Mouse (Mus musculus): ENCODE measurements around the gene Ciita. TPM values are rescaled to one million over a fixed set of nuclear protein-coding genes. Genes with fewer than 3 reads are reported as not detected.

Gene Ciita
- polyA plus RNA-seq, 1 experiment, result 0.07 TPM

- Histone ChIP-seq H3K36me3 (ENCODE audit: control insufficient read depth, insufficient read depth, low read length) (no peaks in the 10 kb centered on the region), H3K27ac (ENCODE audit: control insufficient read depth, insufficient read depth, low read depth, low read length) (no peak overlapping the region), H3K4me3 (ENCODE audit: control insufficient read depth, low read depth, low read length) (no peak overlapping the region), H3K27me3 (ENCODE audit: control insufficient read depth, insufficient read depth, low read length) (no peaks in the 10 kb centered on the region), H3K4me1 (ENCODE audit: control insufficient read depth, insufficient read depth, low read length) (peaks cover 9% of the 10 kb centered on the region)
- TF ChIP-seq POLR2A (IDR thresholded peaks at IDR 0.05; ENCODE audit: control insufficient read depth, low read depth, low read length) (no peak), CTCF (IDR thresholded peaks at IDR 0.05; ENCODE audit: control insufficient read depth, insufficient read depth, insufficient replicate concordance, low read depth, low read length) (0 out of 2 replicates have a peak, but pooled peaks have one; percentile 18)
Observed at GRCm38 (mm10) chr16:10527046-10527644, 47.3 kb downstream of the Ciita start.

- peaks cover 9% of the 10 kb centered on the region for H3K4me1 ChIP-seq (ENCODE audit: control insufficient read depth, insufficient read depth, low read length)
- TF ChIP-seq POLR2A (IDR thresholded peaks at IDR 0.05; ENCODE audit: control insufficient read depth, low read depth, low read length), result no peak
- no peak for TF ChIP-seq CTCF (IDR thresholded peaks at IDR 0.05; ENCODE audit: control insufficient read depth, insufficient read depth, insufficient replicate concordance, low read depth, low read length)
- no peaks in the 10 kb centered on the region for H3K27me3 ChIP-seq (ENCODE audit: control insufficient read depth, insufficient read depth, low read length)
- H3K27ac ChIP-seq (ENCODE audit: control insufficient read depth, insufficient read depth, low read depth, low read length), result no peak overlapping the region
- H3K36me3 ChIP-seq (ENCODE audit: control insufficient read depth, insufficient read depth, low read length), result no peaks in the 10 kb centered on the region
- no peak overlapping the region for H3K4me3 ChIP-seq (ENCODE audit: control insufficient read depth, low read depth, low read length)
Observed at GRCm38 (mm10) chr16:10528382-10528781, 48.5 kb downstream of the Ciita start.

- H3K27ac ChIP-seq (ENCODE audit: control insufficient read depth, insufficient read depth, low read depth, low read length), result no peak overlapping the region
- H3K36me3 ChIP-seq (ENCODE audit: control insufficient read depth, insufficient read depth, low read length), result no peaks in the 10 kb centered on the region
- H3K4me3 ChIP-seq (ENCODE audit: control insufficient read depth, low read depth, low read length), result no peak overlapping the region
- H3K4me1 ChIP-seq (ENCODE audit: control insufficient read depth, insufficient read depth, low read length), result peaks cover 9% of the 10 kb centered on the region
- no peaks in the 10 kb centered on the region for H3K27me3 ChIP-seq (ENCODE audit: control insufficient read depth, insufficient read depth, low read length)
- TF ChIP-seq POLR2A (IDR thresholded peaks at IDR 0.05; ENCODE audit: control insufficient read depth, low read depth, low read length) (no peak), CTCF (IDR thresholded peaks at IDR 0.05; ENCODE audit: control insufficient read depth, insufficient read depth, insufficient replicate concordance, low read depth, low read length) (no peak)
Observed at GRCm38 (mm10) chr16:10530179-10530578, 50.3 kb downstream of the Ciita start.

GRCm38 (mm10) chr16:10533781-10534180 lies 53.9 kb downstream of the Ciita start:
- no peak for TF ChIP-seq POLR2A (IDR thresholded peaks at IDR 0.05; ENCODE audit: control insufficient read depth, low read depth, low read length)
- no peak for TF ChIP-seq CTCF (IDR thresholded peaks at IDR 0.05; ENCODE audit: control insufficient read depth, insufficient read depth, insufficient replicate concordance, low read depth, low read length)
- H3K36me3 ChIP-seq (ENCODE audit: control insufficient read depth, insufficient read depth, low read length), result no peaks in the 10 kb centered on the region
- H3K4me3 ChIP-seq (ENCODE audit: control insufficient read depth, low read depth, low read length), result no peak overlapping the region
- H3K27ac ChIP-seq (ENCODE audit: control insufficient read depth, insufficient read depth, low read depth, low read length), result no peak overlapping the region
- no peaks in the 10 kb centered on the region for H3K27me3 ChIP-seq (ENCODE audit: control insufficient read depth, insufficient read depth, low read length)
- peaks cover 9% of the 10 kb centered on the region for H3K4me1 ChIP-seq (ENCODE audit: control insufficient read depth, insufficient read depth, low read length)

GRCm38 (mm10) chr16:10534567-10534966 lies 54.7 kb downstream of the Ciita start:
- Histone ChIP-seq H3K4me3 (ENCODE audit: control insufficient read depth, low read depth, low read length) (no peak overlapping the region), H3K4me1 (ENCODE audit: control insufficient read depth, insufficient read depth, low read length) (peaks cover 9% of the 10 kb centered on the region), H3K27me3 (ENCODE audit: control insufficient read depth, insufficient read depth, low read length) (no peaks in the 10 kb centered on the region), H3K36me3 (ENCODE audit: control insufficient read depth, insufficient read depth, low read length) (no peaks in the 10 kb centered on the region), H3K27ac (ENCODE audit: control insufficient read depth, insufficient read depth, low read depth, low read length) (no peak overlapping the region)
- TF ChIP-seq CTCF (IDR thresholded peaks at IDR 0.05; ENCODE audit: control insufficient read depth, insufficient read depth, insufficient replicate concordance, low read depth, low read length) (no peak), POLR2A (IDR thresholded peaks at IDR 0.05; ENCODE audit: control insufficient read depth, low read depth, low read length) (no peak)

GRCm38 (mm10) chr16:10536323-10536722 lies 56.5 kb downstream of the Ciita start:
- Histone ChIP-seq H3K4me1 (ENCODE audit: control insufficient read depth, insufficient read depth, low read length) (peaks cover 7% of the 10 kb centered on the region), H3K27me3 (ENCODE audit: control insufficient read depth, insufficient read depth, low read length) (no peaks in the 10 kb centered on the region), H3K4me3 (ENCODE audit: control insufficient read depth, low read depth, low read length) (no peak overlapping the region), H3K36me3 (ENCODE audit: control insufficient read depth, insufficient read depth, low read length) (no peaks in the 10 kb centered on the region), H3K27ac (ENCODE audit: control insufficient read depth, insufficient read depth, low read depth, low read length) (no peak overlapping the region)
- no peak for TF ChIP-seq CTCF (IDR thresholded peaks at IDR 0.05; ENCODE audit: control insufficient read depth, insufficient read depth, insufficient replicate concordance, low read depth, low read length)
- TF ChIP-seq POLR2A (IDR thresholded peaks at IDR 0.05; ENCODE audit: control insufficient read depth, low read depth, low read length), result no peak

- Histone ChIP-seq H3K4me1 (ENCODE audit: control insufficient read depth, insufficient read depth, low read length) (peaks cover under 1% of the 10 kb centered on the region), H3K4me3 (ENCODE audit: control insufficient read depth, low read depth, low read length) (no peak overlapping the region), H3K36me3 (ENCODE audit: control insufficient read depth, insufficient read depth, low read length) (no peaks in the 10 kb centered on the region), H3K27ac (ENCODE audit: control insufficient read depth, insufficient read depth, low read depth, low read length) (no peak overlapping the region), H3K27me3 (ENCODE audit: control insufficient read depth, insufficient read depth, low read length) (no peaks in the 10 kb centered on the region)
- TF ChIP-seq CTCF (IDR thresholded peaks at IDR 0.05; ENCODE audit: control insufficient read depth, insufficient read depth, insufficient replicate concordance, low read depth, low read length) (no peak), POLR2A (IDR thresholded peaks at IDR 0.05; ENCODE audit: control insufficient read depth, low read depth, low read length) (no peak)
Observed at GRCm38 (mm10) chr16:10536961-10537360, 57.1 kb downstream of the Ciita start.
